Mouse (Mus musculus) stomach, postnatal 0 days (tissue): Measurements from ENCODE around the gene Thsd1. TPM values are rescaled to one million over a fixed set of nuclear protein-coding genes. Genes with fewer than 3 reads are reported as not detected.

Experiments
- ATAC-seq: fragments of 200-750 bp; cut with Nextera tagmentation; 2 replicates; pipeline ENCODE4 v1.8.0; 2017; ENCODE audit not compliant: low FRiP score, low TSS enrichment
- DNase-seq: peaks from one replicate; pipeline ENCODE4 v3.0.0-alpha.2; 2016; ENCODE audit warnings: low spot score
- H3K27ac ChIP-seq: fragments of 300-500 bp; sonication (generic); replicated peaks from 2 replicates; pipeline ENCODE4 v1.5.1; 2014; ENCODE audit warnings: mild to moderate bottlenecking, control low read depth
- H3K27me3 ChIP-seq: fragments of 300-500 bp; sonication (generic); 2 replicates; pipeline ENCODE4 v1.6.1; 2014; ENCODE audit warnings: low read length; ENCODE audit not compliant: control insufficient read depth, insufficient read depth
- H3K36me3 ChIP-seq: fragments of 300-500 bp; sonication (generic); 2 replicates; pipeline ENCODE4 v1.6.1; 2014; ENCODE audit warnings: low read length, mixed read lengths; ENCODE audit not compliant: control insufficient read depth, insufficient read depth
- H3K4me1 ChIP-seq: fragments of 300-500 bp; sonication (generic); replicated peaks from 2 replicates; pipeline ENCODE4 v1.6.1; 2014; ENCODE audit warnings: antibody characterized with exemption; ENCODE audit not compliant: control insufficient read depth, insufficient read depth
- H3K4me2 ChIP-seq: fragments of 300-500 bp; sonication (generic); replicated peaks from 2 replicates; pipeline ENCODE4 v1.6.1; 2014; ENCODE audit warnings: low read depth, mild to moderate bottlenecking, control low read depth, moderate library complexity
- H3K4me3 ChIP-seq: fragments of 300-500 bp; sonication (generic); 2 replicates; pipeline ENCODE4 v1.5.1; 2014; ENCODE audit warnings: low read depth, low read length, control low read depth
- H3K9ac ChIP-seq: fragments of 300-500 bp; sonication (generic); 2 replicates; pipeline ENCODE4 v1.6.1; 2014; ENCODE audit warnings: mild to moderate bottlenecking, low read length, control low read depth, mixed read lengths
- H3K9me3 ChIP-seq: fragments of 300-500 bp; sonication (generic); 2 replicates; pipeline ENCODE4 v1.6.1; 2016; ENCODE audit warnings: low read length; ENCODE audit not compliant: control insufficient read depth
- CTCF ChIP-seq: IDR thresholded peaks from 2 replicates; pipeline ENCODE4 v1.5.1; 2016; ENCODE audit warnings: antibody characterized with exemption, low read depth, mild to moderate bottlenecking, moderate library complexity
- EP300 ChIP-seq: optimal IDR thresholded peaks from 2 replicates; pipeline ENCODE3; 2016; ENCODE audit warnings: antibody characterized with exemption
- WGBS: fragments of 180-500 bp; shearing (Covaris S2); extraction: QIAGEN DNeasy Blood & Tissue Kit; methylation state at CpG from one replicate; pipeline ENCODE4 v1.1.7; 2014; 5-methylcytosine and 5-hydroxymethylcytosine counted together
- polyA plus RNA-seq: library from polyadenylated mRNA; unstranded; fragments of >200 nt; fragmentation: Nextera tagmentation; extraction: Ambion mirVana; gene quantifications from 2 replicates; pipeline ENCODE4 v1.2.1, GENCODE M21; 2015

The Thsd1 gene
- polyA plus RNA-seq, 1 experiment from 2014 or later: 8.0 TPM

DNA sequence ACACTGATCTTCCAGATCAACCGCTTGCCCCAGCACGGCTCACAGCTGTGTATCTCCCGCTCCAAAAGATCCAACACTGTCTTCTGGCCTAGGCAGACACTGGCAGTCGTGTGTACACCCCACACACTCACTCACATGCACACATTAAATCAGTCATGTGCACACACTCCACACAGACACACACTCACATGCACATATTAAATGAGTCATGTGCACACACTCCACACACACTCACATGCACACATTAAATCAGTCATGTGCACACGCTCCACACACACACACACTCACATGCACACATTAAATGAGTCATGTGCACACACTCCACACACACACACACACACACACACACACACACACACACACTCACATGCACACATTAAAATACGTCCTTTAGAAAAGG, 29.2 kb upstream of the Thsd1 start:
- H3K36me3 ChIP-seq: peaks cover 16% of the 10 kb centered on the region
- H3K27ac ChIP-seq: no peak overlapping the region
- H3K9ac ChIP-seq: no peak overlapping the region
- ATAC-seq: no peak
- H3K4me2 ChIP-seq: no peak overlapping the region
- no peak for DNase-seq
- no peaks in the 10 kb centered on the region for H3K9me3 ChIP-seq
- TF ChIP-seq CTCF (no peak), EP300 (no peak)
- no peak overlapping the region for H3K4me3 ChIP-seq
- peaks cover 3% of the 10 kb centered on the region; the same call in 1 of the 2 replicates for H3K4me1 ChIP-seq
- 86% methylated on average over 6 of the region's 6 CpGs for WGBS
- H3K27me3 ChIP-seq: no peaks in the 10 kb centered on the region

DNA sequence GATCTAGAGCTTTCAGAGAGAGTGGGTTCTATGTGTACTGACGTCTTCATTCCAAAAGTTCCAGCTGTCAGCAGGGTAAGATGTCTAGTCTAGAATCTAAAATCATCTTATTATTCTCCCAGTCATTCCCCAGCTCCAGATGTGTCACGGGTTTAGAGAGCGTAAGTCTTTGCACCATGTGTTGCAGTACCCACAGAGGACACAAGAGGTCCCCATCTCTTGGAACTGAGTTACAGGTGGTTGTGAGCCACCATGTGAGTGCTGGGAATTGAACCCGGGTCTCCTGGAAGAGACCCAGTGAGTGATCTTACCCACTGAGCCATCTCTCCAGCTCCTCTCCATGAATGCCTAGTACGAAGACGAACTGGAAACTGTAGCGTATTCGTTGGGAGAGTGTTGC, 27.6 kb upstream of the Thsd1 start:
- no peaks in the 10 kb centered on the region for H3K9me3 ChIP-seq
- H3K4me1 ChIP-seq: no peaks in the 10 kb centered on the region; the same call in 1 of the 2 replicates
- H3K4me2 ChIP-seq: no peak overlapping the region
- ATAC-seq (no peak), DNase-seq (no peak)
- TF ChIP-seq CTCF: peak; percentile 33
- TF ChIP-seq EP300: no peak
- H3K9ac ChIP-seq: no peak overlapping the region
- no peak overlapping the region for H3K4me3 ChIP-seq
- WGBS: 97% methylated on average over 8 of the region's 8 CpGs
- no peak overlapping the region for H3K27ac ChIP-seq
- H3K36me3 ChIP-seq: peaks cover 16% of the 10 kb centered on the region
- no peaks in the 10 kb centered on the region for H3K27me3 ChIP-seq

DNA sequence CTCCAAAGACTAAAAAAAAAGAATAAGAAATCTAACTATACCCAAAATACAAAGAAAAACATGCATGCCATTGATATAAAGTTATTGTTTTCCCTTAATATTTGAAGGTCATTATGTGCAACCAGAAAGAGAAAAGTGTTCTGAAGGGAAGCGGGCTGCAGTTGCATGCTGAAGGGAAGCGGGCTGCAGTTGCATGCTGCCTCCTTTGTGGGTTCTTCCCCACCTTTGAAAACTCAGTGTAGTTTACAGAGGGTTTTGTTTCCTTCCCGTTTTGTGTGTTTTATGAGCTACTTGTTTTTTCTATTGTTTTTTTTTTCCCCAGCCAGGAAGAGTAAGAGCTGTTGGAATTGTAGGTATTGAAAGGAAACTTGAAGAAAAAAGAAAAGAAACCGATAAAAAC, 19.6 kb upstream of the Thsd1 start:
- TF ChIP-seq EP300 (no peak), CTCF (no peak)
- Histone ChIP-seq H3K9me3 (no peaks in the 10 kb centered on the region), H3K4me2 (no peak overlapping the region), H3K27me3 (no peaks in the 10 kb centered on the region), H3K9ac (no peak overlapping the region), H3K36me3 (peaks cover 5% of the 10 kb centered on the region; the same call in 1 of the 2 replicates), H3K27ac (no peak overlapping the region), H3K4me1 (no peaks in the 10 kb centered on the region), H3K4me3 (no peak overlapping the region)
- no peak for DNase-seq
- no peak for ATAC-seq
- 67% methylated on average over 4 of the region's 4 CpGs for WGBS

DNA sequence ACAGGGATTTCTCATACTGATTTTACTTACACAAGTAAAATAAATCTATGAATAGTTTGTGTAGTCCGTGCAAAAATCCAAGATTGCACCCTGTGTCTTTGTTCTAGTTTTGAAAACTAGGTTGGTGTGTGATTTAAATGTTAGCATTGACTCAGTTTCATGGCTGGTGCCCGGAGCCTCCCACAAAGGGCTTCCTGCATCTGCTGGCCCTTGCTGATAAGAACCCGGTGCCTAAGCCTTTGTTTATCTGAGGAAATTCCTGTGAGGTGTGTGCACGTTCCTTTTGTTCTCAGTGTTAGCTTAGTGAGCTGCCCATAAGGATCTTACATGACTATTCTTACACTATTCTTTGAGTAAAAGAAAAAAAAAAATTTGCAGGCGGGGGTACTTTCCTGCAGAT, 18.1 kb upstream of the Thsd1 start:
- H3K9ac ChIP-seq: no peak overlapping the region
- DNase-seq (peak; percentile 66), ATAC-seq (peak; percentile 92)
- TF ChIP-seq EP300 (no peak), CTCF (no peak)
- H3K4me3 ChIP-seq: no peak overlapping the region
- 19% methylated on average over 5 of the region's 5 CpGs for WGBS
- H3K27me3 ChIP-seq: no peaks in the 10 kb centered on the region
- H3K4me2 ChIP-seq: no peak overlapping the region
- H3K36me3 ChIP-seq: peaks cover 9% of the 10 kb centered on the region; the same call in 1 of the 2 replicates
- no peaks in the 10 kb centered on the region for H3K4me1 ChIP-seq
- no peak overlapping the region for H3K27ac ChIP-seq
- no peaks in the 10 kb centered on the region for H3K9me3 ChIP-seq

DNA sequence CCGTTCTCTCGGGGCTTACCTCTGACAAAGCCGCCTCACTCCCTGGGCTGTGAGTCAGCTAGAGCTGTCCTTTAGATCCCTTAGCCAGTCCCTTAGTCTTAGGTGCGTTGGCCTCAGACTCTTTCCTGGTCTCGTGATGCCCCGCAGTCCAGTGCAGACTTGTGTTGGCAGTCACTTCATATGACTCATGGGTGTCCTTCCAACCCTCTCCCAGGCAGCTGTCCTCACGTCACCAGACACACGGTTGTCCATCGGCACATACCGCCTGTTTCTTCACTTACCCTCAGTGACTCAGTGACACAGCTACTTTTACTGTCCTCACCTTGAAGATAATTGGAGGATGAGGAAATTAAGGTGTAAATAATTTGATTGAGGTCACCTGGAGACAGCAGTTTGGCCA, 12.3 kb upstream of the Thsd1 start:
- Histone ChIP-seq H3K4me3 (no peak overlapping the region), H3K27me3 (no peaks in the 10 kb centered on the region), H3K9me3 (no peaks in the 10 kb centered on the region), H3K4me1 (no peaks in the 10 kb centered on the region), H3K27ac (no peak overlapping the region), H3K9ac (no peak overlapping the region), H3K4me2 (no peak overlapping the region), H3K36me3 (peaks cover 23% of the 10 kb centered on the region; the same call in 1 of the 2 replicates)
- WGBS: 91% methylated on average over 10 of the region's 10 CpGs
- no peak for DNase-seq
- peak; percentile 49; the same call in 1 of the 2 replicates for ATAC-seq
- no peak for TF ChIP-seq CTCF
- no peak for TF ChIP-seq EP300

DNA sequence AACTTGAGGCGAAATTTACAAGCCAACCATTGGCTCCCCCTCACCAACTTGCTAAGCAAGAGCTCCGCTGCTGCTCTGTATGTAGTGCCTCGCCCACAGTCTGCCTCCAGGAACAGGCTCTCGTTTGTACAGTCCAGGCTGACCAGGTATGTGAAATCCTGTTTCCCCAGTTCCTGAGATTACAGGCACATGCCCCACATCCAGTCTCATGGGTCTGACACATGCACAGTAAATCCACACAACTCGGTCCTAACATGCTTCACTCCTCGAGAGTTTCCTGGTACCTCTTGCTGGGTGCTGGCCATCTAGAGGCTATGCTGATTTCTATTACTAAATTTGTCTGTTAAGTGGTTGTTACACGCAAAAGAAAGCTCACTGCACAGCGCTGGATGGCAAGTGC, 752 bp upstream of the Thsd1 start:
- peak; percentile 95 for ATAC-seq
- TF ChIP-seq EP300: no peak
- no peak for TF ChIP-seq CTCF
- H3K27me3 ChIP-seq: peaks cover 2% of the 10 kb centered on the region; the same call in 1 of the 2 replicates
- H3K4me1 ChIP-seq: no peaks in the 10 kb centered on the region
- 34% methylated on average over 8 of the region's 8 CpGs for WGBS
- peak overlapping the region; percentile 93 for H3K4me2 ChIP-seq
- H3K36me3 ChIP-seq: no peaks in the 10 kb centered on the region
- H3K4me3 ChIP-seq: no peak overlapping the region
- no peaks in the 10 kb centered on the region for H3K9me3 ChIP-seq
- no peak overlapping the region for H3K9ac ChIP-seq
- DNase-seq: peak; percentile 71
- H3K27ac ChIP-seq: peak overlapping the region; percentile 76
